Mouse (Mus musculus): ENCODE data around the gene Pbx1. TPM values are rescaled to one million over a fixed set of nuclear protein-coding genes. Genes with fewer than 3 reads are reported as not detected.
A peak's percentile ranks its signal among the peaks of the same experiment; 100 is the strongest.

Pbx1 gene
- polyA plus RNA-seq, 1 experiment = 141 TPM

DNA sequence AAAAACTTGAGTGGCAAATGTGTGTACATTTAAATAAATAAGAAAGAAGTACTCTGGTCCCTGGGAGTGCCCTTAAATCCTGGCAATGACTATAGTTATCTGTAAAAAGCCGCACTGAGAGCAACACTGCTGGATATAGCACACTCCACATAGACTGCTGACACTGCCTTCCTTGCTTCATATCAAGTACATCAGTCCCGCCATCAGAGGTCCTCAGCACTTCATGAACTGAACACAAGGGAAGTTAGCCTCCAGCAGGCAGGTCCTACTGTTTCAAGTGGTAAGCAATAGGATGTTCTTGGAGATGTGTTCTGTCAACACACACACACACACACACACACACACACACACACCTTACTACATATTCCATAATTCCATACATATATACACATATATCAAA, 339.0 kb downstream of the Pbx1 start:
- TF ChIP-seq POLR2A (IDR thresholded peaks at IDR 0.05; ENCODE audit: borderline replicate concordance, extremely low read depth, insufficient read depth, insufficient read length, poor library complexity, severe bottlenecking) (no peak), CTCF (IDR thresholded peaks at IDR 0.05; ENCODE audit: borderline replicate concordance, extremely low read depth, insufficient read depth, insufficient read length) (peak; percentile 46; the same call in 1 of the 2 replicates)
- DNase-seq (ENCODE audit: low read depth) = peak; percentile 79

DNA sequence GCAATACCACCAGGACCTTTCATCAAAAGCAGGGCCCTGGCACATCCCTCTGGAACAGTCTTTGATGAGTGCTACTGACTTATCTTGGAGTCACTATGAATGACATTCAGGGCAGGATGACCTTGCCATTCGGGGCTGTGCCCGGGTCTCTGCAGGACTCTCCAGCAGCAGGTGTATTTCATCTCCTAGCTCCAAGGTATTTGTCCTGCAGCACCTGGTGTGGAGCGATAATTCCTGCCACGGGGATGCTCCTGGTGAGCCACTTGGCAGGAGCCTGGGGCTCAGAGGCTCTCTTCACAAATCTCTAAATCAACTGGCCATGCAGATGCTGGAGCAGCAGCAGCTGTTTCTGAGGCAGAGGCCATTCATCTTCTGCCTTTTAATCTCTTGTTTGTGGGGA, 340.4 kb downstream of the Pbx1 start:
- TF ChIP-seq CTCF (IDR thresholded peaks at IDR 0.05; ENCODE audit: borderline replicate concordance, extremely low read depth, insufficient read depth, insufficient read length) (no peak), POLR2A (IDR thresholded peaks at IDR 0.05; ENCODE audit: borderline replicate concordance, extremely low read depth, insufficient read depth, insufficient read length, poor library complexity, severe bottlenecking) (no peak)

DNA sequence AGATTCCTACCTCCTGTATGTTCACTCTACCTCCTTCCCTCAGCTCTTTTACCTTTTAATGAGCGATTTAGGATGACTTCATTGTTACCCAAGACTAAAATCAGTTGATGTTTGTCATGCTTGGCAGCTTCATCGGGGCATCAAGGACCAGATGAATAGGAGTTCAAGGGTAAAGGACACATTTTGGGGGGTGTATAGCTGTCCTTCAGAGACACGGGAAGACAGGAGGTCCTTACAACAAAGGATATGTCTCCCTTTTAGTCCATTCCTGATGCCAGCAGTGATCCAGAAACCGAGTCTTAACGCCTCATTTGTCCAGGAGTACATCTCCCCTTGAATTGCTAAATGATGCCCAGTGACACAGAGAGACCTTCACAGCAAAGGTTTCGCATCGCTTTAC, 343.4 kb downstream of the Pbx1 start:
- TF ChIP-seq POLR2A (IDR thresholded peaks at IDR 0.05; ENCODE audit: borderline replicate concordance, extremely low read depth, insufficient read depth, insufficient read length, poor library complexity, severe bottlenecking) = no peak
- no peak for TF ChIP-seq CTCF (IDR thresholded peaks at IDR 0.05; ENCODE audit: borderline replicate concordance, extremely low read depth, insufficient read depth, insufficient read length)
- no peak for DNase-seq (ENCODE audit: low read depth)

More for the DNA sequence above, 340.4 kb downstream of the Pbx1 start:
- no peak for DNase-seq (ENCODE audit: low read depth)

DNA sequence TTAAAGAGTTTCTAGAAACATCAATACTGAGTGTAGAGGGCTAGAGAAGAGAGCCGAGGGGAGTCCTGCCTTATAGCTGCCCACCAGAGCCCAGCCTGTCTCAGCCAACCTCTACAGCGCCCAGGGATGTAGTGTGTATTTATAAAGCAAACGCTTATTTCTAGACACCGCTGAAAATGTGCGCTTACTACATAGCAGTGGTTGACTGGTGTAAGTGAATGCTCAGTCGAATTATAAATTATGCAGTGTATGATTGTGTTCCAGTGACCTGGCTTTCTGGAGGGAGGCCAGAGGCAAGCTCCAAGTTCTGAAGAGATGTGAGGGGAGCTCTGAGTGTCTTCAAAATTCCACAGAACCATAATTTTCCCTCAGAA, 352.7 kb downstream of the Pbx1 start:
- no peak for DNase-seq (ENCODE audit: low read depth)
- TF ChIP-seq CTCF (IDR thresholded peaks at IDR 0.05; ENCODE audit: borderline replicate concordance, extremely low read depth, insufficient read depth, insufficient read length) = no peak
- no peak for TF ChIP-seq POLR2A (IDR thresholded peaks at IDR 0.05; ENCODE audit: borderline replicate concordance, extremely low read depth, insufficient read depth, insufficient read length, poor library complexity, severe bottlenecking)

DNA sequence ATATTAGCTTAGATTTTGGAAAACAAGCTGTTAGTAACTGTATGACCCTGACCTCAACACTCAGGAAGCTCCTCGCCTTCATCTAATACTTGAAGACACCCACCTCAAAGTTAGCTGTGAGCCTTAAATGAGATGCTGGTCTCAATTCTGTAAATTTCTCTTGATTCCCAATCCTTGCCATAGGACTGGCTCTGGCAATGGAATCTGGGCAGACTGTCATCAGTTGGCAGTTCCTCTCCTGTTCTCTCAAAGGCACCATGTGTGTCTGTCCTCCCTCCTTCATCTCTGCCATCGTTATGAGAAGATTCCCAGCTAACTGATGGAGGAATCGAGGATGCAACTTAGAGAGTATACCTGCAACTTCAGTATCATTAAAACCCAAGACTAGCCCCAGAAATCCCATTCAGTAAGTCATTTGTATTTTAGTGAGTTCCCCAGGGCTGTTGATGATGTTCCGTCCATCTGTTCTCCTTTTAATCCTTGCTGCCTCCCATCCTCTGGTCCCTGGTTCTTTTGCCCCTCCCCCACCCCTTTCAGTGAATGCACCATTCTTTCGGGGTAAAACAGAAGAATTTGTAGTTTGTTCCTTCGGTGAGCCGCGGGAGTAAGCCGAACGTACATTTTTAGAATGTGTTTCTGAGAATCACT, 353.2 kb downstream of the Pbx1 start:
- DNase-seq (ENCODE audit: low read depth) = no peak
- TF ChIP-seq CTCF (IDR thresholded peaks at IDR 0.05; ENCODE audit: borderline replicate concordance, extremely low read depth, insufficient read depth, insufficient read length) = no peak
- no peak for TF ChIP-seq POLR2A (IDR thresholded peaks at IDR 0.05; ENCODE audit: borderline replicate concordance, extremely low read depth, insufficient read depth, insufficient read length, poor library complexity, severe bottlenecking)

- TF ChIP-seq POLR2A (IDR thresholded peaks at IDR 0.05; ENCODE audit: borderline replicate concordance, extremely low read depth, insufficient read depth, insufficient read length, poor library complexity, severe bottlenecking) (no peak), CTCF (IDR thresholded peaks at IDR 0.05; ENCODE audit: borderline replicate concordance, extremely low read depth, insufficient read depth, insufficient read length) (no peak)
- peak; percentile 60 for DNase-seq (ENCODE audit: low read depth)
Measured at GRCm38 (mm10) chr1:168071974-168072373, 360.1 kb downstream of the Pbx1 start.

DNA sequence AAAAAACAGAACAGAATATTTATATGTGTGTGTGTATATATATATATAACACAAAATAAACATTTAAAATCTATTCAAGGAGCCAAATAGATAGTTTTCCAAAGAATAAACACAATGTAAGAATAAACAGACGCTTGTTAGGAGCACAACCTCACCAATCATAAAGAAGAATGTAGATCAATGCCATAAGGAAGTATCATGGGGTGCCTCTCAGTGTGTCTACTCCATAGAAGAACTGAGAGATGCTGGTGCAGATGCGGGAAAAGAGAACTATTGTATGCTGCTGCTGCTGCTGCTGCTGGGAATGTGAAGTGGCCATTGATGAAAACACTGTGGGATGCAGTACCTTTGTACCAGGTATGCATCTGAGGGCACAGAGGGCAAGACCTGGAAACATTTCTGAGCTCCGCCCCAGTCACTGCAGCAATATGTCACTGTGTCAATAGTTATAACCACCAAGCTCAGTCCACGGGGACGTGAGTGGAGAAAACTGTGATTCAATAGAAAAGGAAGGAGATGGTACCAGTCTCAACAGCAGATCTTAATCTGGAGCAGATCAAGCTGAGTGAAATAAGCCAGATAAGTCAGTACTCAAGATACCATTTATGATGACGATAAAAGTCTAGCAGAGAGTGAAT, 361.7 kb downstream of the Pbx1 start:
- TF ChIP-seq POLR2A (IDR thresholded peaks at IDR 0.05; ENCODE audit: borderline replicate concordance, extremely low read depth, insufficient read depth, insufficient read length, poor library complexity, severe bottlenecking) = no peak
- TF ChIP-seq CTCF (IDR thresholded peaks at IDR 0.05; ENCODE audit: borderline replicate concordance, extremely low read depth, insufficient read depth, insufficient read length) = no peak
- no peak for DNase-seq (ENCODE audit: low read depth)

DNA sequence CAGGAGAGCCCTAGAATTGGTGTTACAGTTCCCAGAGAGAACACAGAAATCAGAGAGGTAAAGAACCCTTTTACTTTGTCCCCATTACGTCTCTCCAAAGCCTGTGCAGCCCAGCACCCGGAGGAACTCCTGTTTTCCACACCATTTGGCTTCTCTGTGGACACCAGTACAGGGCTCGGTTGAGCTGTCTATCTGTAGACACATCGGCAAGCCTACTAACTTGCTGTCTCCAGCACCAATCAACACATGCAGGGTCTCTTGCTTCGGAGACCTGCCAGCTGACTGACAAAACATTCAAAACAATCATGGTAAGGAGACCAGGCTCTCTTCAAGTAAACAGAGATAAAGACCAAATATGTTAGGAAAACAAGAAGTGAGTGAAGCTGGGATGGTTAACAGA, 362.3 kb downstream of the Pbx1 start:
- no peak for DNase-seq (ENCODE audit: low read depth)
- TF ChIP-seq CTCF (IDR thresholded peaks at IDR 0.05; ENCODE audit: borderline replicate concordance, extremely low read depth, insufficient read depth, insufficient read length) = no peak

Measured in brain, embryonic 14.5 days (tissue).